Mouse (Mus musculus) CH12.LX (cell line): ENCODE results near the gene Slc5a4b. TPM values are rescaled to one million over a fixed set of nuclear protein-coding genes. Genes with fewer than 3 reads are reported as not detected.

ENCODE experiments used
- DNase-seq: peaks from one replicate; pipeline ENCODE4 v3.0.0-alpha.2; 2013; ENCODE audit errors: extremely low read depth
- H3K27ac ChIP-seq: 2 replicates; pipeline ENCODE4 v1.5.1; 2012; ENCODE audit warnings: low read depth, mild to moderate bottlenecking, control low read depth, moderate library complexity; ENCODE audit not compliant: insufficient read depth
- H3K27me3 ChIP-seq: replicated peaks from 2 replicates; pipeline ENCODE3; 2012; ENCODE audit warnings: inconsistent platforms
- H3K36me3 ChIP-seq, 2 experiments: replicated peaks in 1 of 2; 2 replicates each; pipeline versions ENCODE3 to v1.6.1; 2012; ENCODE audit warnings: inconsistent platforms in 1 of 2, low read length in 1 of 2, mild to moderate bottlenecking in 1 of 2, mixed read lengths in 1 of 2, moderate library complexity in 1 of 2; ENCODE audit not compliant: control insufficient read depth in 1 of 2, insufficient read depth in 1 of 2
- H3K4me1 ChIP-seq, 2 experiments: 2 replicates each; pipeline ENCODE4 v1.6.1; 2012; ENCODE audit warnings: inconsistent platforms in 1 of 2, moderate library complexity in 1 of 2; ENCODE audit not compliant: insufficient read depth in 2 of 2, control insufficient read depth in 1 of 2
- H3K4me2 ChIP-seq: 2 replicates; pipeline ENCODE4 v1.6.1; 2012; ENCODE audit warnings: low read depth, mild to moderate bottlenecking, control low read depth; ENCODE audit not compliant: poor library complexity, insufficient read depth, severe bottlenecking
- H3K4me3 ChIP-seq, 3 experiments: fragments of 150-350 bp in 1 of 3; sonication (generic) in 1 of 3; replicated peaks in 1 of 3; 2 replicates each; pipeline versions ENCODE3 to v1.5.1; 2011 to 2012; ENCODE audit warnings: low read depth in 2 of 3, low read length in 2 of 3, mild to moderate bottlenecking in 2 of 3, moderate library complexity in 2 of 3, control low read depth in 1 of 3, improper control_type of control experiment in 1 of 3, inconsistent platforms in 1 of 3, mixed read lengths in 1 of 3; ENCODE audit not compliant: poor library complexity in 1 of 3
- H3K79me2 ChIP-seq: replicated peaks from 2 replicates; pipeline ENCODE4 v1.6.1; 2012; ENCODE audit warnings: mild to moderate bottlenecking, moderate library complexity; ENCODE audit not compliant: control insufficient read depth, poor library complexity, insufficient read depth, severe bottlenecking; ENCODE audit errors: extremely low read depth
- H3K9ac ChIP-seq: 2 replicates; pipeline ENCODE4 v1.6.1; 2012; ENCODE audit warnings: low read depth, mild to moderate bottlenecking, control low read depth, moderate library complexity; ENCODE audit not compliant: insufficient read depth
- H3K9me3 ChIP-seq: replicated peaks from 2 replicates; pipeline ENCODE3; 2012; ENCODE audit warnings: low read length, inconsistent platforms, mixed read lengths
- CHD1 ChIP-seq: IDR thresholded peaks from 2 replicates; pipeline ENCODE4 v1.6.1; 2012; ENCODE audit warnings: low read depth, low read length, improper control_type of control experiment, inconsistent platforms
- CTCF ChIP-seq, 2 experiments: IDR thresholded peaks in 1 of 2; conservative IDR thresholded peaks in 1 of 2; 2 replicates each; pipeline ENCODE4 v1.5.1; 2011 to 2012; ENCODE audit warnings: low read depth in 2 of 2, low read length in 2 of 2, improper control_type of control experiment in 1 of 2, inconsistent platforms in 1 of 2, mild to moderate bottlenecking in 1 of 2, moderate library complexity in 1 of 2
- E2F4 ChIP-seq: IDR thresholded peaks from 2 replicates; pipeline ENCODE4 v1.6.1; 2011; ENCODE audit warnings: low read depth, low read length, improper control_type of control experiment; ENCODE audit not compliant: insufficient replicate concordance
- ETS1 ChIP-seq: conservative IDR thresholded peaks from 2 replicates; pipeline ENCODE4 v1.6.1; 2012; ENCODE audit warnings: low read depth, mild to moderate bottlenecking, inconsistent platforms, low read length, improper control_type of control experiment, moderate library complexity
- GABPA ChIP-seq: IDR thresholded peaks from 2 replicates; pipeline ENCODE4 v1.6.1; 2012; ENCODE audit warnings: low read depth, low read length, improper control_type of control experiment, inconsistent platforms; ENCODE audit not compliant: insufficient replicate concordance
- HCFC1 ChIP-seq: IDR thresholded peaks from 2 replicates; pipeline ENCODE4 v1.6.1; 2012; ENCODE audit warnings: low read depth, mild to moderate bottlenecking, inconsistent platforms, low read length, improper control_type of control experiment
- JUN ChIP-seq: IDR thresholded peaks from 2 replicates; pipeline ENCODE4 v1.6.1; 2011; ENCODE audit warnings: low read depth, mild to moderate bottlenecking, low read length, improper control_type of control experiment, moderate library complexity; ENCODE audit not compliant: insufficient read depth
- JUND ChIP-seq: conservative IDR thresholded peaks from 2 replicates; pipeline ENCODE4 v1.6.1; 2011; ENCODE audit warnings: low read depth, low read length, improper control_type of control experiment
- KAT2A ChIP-seq: IDR thresholded peaks from 2 replicates; pipeline ENCODE4 v1.6.1; 2012; ENCODE audit warnings: low read length, improper control_type of control experiment, inconsistent platforms; ENCODE audit not compliant: insufficient replicate concordance
- MAFK ChIP-seq: IDR thresholded peaks from 2 replicates; pipeline ENCODE4 v1.6.1; 2011; ENCODE audit warnings: low read length, improper control_type of control experiment; ENCODE audit not compliant: insufficient replicate concordance
- MAZ ChIP-seq: IDR thresholded peaks from 2 replicates; pipeline ENCODE4 v1.6.1; 2012; ENCODE audit warnings: low read depth, mild to moderate bottlenecking, inconsistent platforms, low read length, improper control_type of control experiment, moderate library complexity
- MEF2A ChIP-seq: IDR thresholded peaks from 2 replicates; pipeline ENCODE4 v1.6.1; 2014; ENCODE audit warnings: low read depth, mild to moderate bottlenecking, inconsistent platforms, low read length, improper control_type of control experiment, borderline replicate concordance
- MXI1 ChIP-seq: IDR thresholded peaks from 2 replicates; pipeline ENCODE4 v1.6.1; 2011; ENCODE audit warnings: mild to moderate bottlenecking, low read depth, low read length, improper control_type of control experiment
- MYC ChIP-seq: IDR thresholded peaks from 2 replicates; pipeline ENCODE4 v1.6.1; 2011; ENCODE audit warnings: low read depth, mild to moderate bottlenecking, improper control_type of control experiment, low read length
- NELFE ChIP-seq: IDR thresholded peaks from 2 replicates; pipeline ENCODE4 v1.6.1; 2011; ENCODE audit warnings: low read depth, low read length, improper control_type of control experiment
- PAX5 ChIP-seq: IDR thresholded peaks from 2 replicates; pipeline ENCODE4 v1.6.1; 2012; ENCODE audit warnings: low read length, inconsistent platforms, mixed read lengths
- POLR2AphosphoS2 ChIP-seq: IDR thresholded peaks from 2 replicates; pipeline ENCODE4 v1.6.1; 2011; ENCODE audit warnings: low read depth, low read length, improper control_type of control experiment
- RAD21 ChIP-seq: IDR thresholded peaks from 2 replicates; pipeline ENCODE4 v1.6.1; 2011; ENCODE audit warnings: low read depth, mild to moderate bottlenecking, low read length, improper control_type of control experiment, moderate library complexity
- RCOR1 ChIP-seq: conservative IDR thresholded peaks from 2 replicates; pipeline ENCODE4 v1.6.1; 2012; ENCODE audit warnings: low read depth, mild to moderate bottlenecking, inconsistent platforms, low read length, improper control_type of control experiment
- SIN3A ChIP-seq: IDR thresholded peaks from 2 replicates; pipeline ENCODE4 v1.6.1; 2012; ENCODE audit warnings: low read length, improper control_type of control experiment, inconsistent platforms
- SMC3 ChIP-seq: IDR thresholded peaks from 2 replicates; pipeline ENCODE4 v1.6.1; 2011; ENCODE audit warnings: low read depth, low read length, improper control_type of control experiment
- TCF12 ChIP-seq: IDR thresholded peaks from 2 replicates; pipeline ENCODE4 v1.6.1; 2014; ENCODE audit warnings: low read depth, mild to moderate bottlenecking, inconsistent platforms, low read length, improper control_type of control experiment
- UBTF ChIP-seq: IDR thresholded peaks from 2 replicates; pipeline ENCODE4 v1.6.1; 2012; ENCODE audit warnings: low read depth, mild to moderate bottlenecking, inconsistent platforms, low read length, improper control_type of control experiment, moderate library complexity
- USF1 ChIP-seq: IDR thresholded peaks from 2 replicates; pipeline ENCODE4 v1.6.1; 2014; ENCODE audit warnings: low read depth, mild to moderate bottlenecking, inconsistent platforms, low read length, improper control_type of control experiment
- USF2 ChIP-seq: conservative IDR thresholded peaks from 2 replicates; pipeline ENCODE4 v1.6.1; 2011; ENCODE audit warnings: low read depth, low read length, improper control_type of control experiment
- ZKSCAN1 ChIP-seq: IDR thresholded peaks from 2 replicates; pipeline ENCODE4 v1.6.1; 2012; ENCODE audit warnings: low read depth, inconsistent platforms, low read length, improper control_type of control experiment, borderline replicate concordance
- ZMIZ1 ChIP-seq: IDR thresholded peaks from 2 replicates; pipeline ENCODE4 v1.6.1; 2012; ENCODE audit warnings: low read depth, mild to moderate bottlenecking, inconsistent platforms, low read length, improper control_type of control experiment
- ZNF384 ChIP-seq: IDR thresholded peaks from 2 replicates; pipeline ENCODE4 v1.6.1; 2012; ENCODE audit warnings: low read depth, low read length, improper control_type of control experiment, inconsistent platforms
- dilution Hi-C: fragments of 300-500 bp; cut with MboI; formaldehyde crosslinking; loops from 2 replicates; pipeline ENCODE4 v1.14.3; 2020; ENCODE audit warnings: low sequenced_read_pairs; ENCODE audit not compliant: extremely low pct_unique_long_range_greater_than_20kb, extremely low pct_ligation_motif_present
- in situ Hi-C: fragments of 300-500 bp; cut with MboI; formaldehyde crosslinking; loops from 3 replicates; pipeline ENCODE4 v1.14.3; 2019; ENCODE audit warnings: low sequenced_read_pairs, low pct_ligation_motif_present, low pct_unique_long_range_greater_than_20kb, mixed read lengths
- polyA plus RNA-seq: library from polyadenylated mRNA; unstranded; fragments of >175 nt; gene quantifications from 2 replicates; pipeline ENCODE4 v1.2.1, GENCODE M21; 2012; ENCODE audit warnings: low read depth; ENCODE audit not compliant: insufficient read length
- total RNA-seq, 2 experiments: library from RNA; depleted of rRNA; stranded (reverse); fragments of 300-350 nt in 1 of 2; fragments of >200 nt in 1 of 2; gene quantifications; 2 replicates each; pipeline ENCODE4 v1.2.3; 2012 to 2014

The Slc5a4b gene
- total and polyA plus RNA-seq, 3 experiments: not detected

DNA sequence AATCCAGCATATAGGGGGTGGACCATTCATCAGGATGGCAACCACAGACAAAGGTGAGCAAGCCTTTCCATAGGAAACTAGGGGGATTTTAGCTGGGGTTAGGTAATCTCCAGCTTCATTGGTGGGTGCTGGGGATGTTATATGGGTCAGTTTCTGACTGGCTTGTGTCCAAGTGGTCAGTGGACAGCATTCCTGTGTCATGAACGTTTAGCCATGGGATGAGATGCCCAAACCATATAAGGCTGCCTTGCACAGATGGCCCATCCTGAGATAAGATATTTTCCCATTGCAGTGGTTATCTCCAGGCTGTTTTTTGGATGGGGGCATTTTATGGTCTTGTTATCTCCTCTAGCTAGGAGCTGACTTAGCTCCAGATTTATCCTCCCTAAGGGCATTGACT lies 64.0 kb downstream of the Slc5a4b start:
- Histone ChIP-seq H3K27ac (no peak overlapping the region), H3K79me2 (no peaks in the 10 kb centered on the region), H3K27me3 (no peaks in the 10 kb centered on the region)
- TF ChIP-seq ZMIZ1: no peak
- TF ChIP-seq CHD1: no peak
- no peak for TF ChIP-seq USF2
- TF ChIP-seq E2F4: no peak
- TF ChIP-seq ETS1: no peak
- no peak for TF ChIP-seq SIN3A
- no peak for TF ChIP-seq MAFK
- TF ChIP-seq ZNF384: no peak
- TF ChIP-seq NELFE: no peak
- no peak for TF ChIP-seq MEF2A
- no peak for TF ChIP-seq TCF12
- TF ChIP-seq SMC3: no peak
- TF ChIP-seq HCFC1: no peak
- no peak for TF ChIP-seq MXI1
- TF ChIP-seq USF1: no peak
- TF ChIP-seq JUN: no peak
- TF ChIP-seq, all 38 proteins: peak for 0
- H3K4me2 ChIP-seq: no peak overlapping the region
- H3K36me3 ChIP-seq: peaks cover 14 to 16% of the 10 kb centered on the region in 2 experiments
- no peak for DNase-seq
- H3K4me1 ChIP-seq: no peaks in the 10 kb centered on the region
- in situ Hi-C loops: no loop called here
- no peak overlapping the region for H3K4me3 ChIP-seq
- H3K9ac ChIP-seq: no peak overlapping the region
- dilution Hi-C loops: no loop called here
- H3K9me3 ChIP-seq: no peaks in the 10 kb centered on the region

- in situ Hi-C loops: no loop called here
- H3K4me2 ChIP-seq: no peak overlapping the region
- H3K79me2 ChIP-seq: peaks cover 4% of the 10 kb centered on the region
- H3K27me3 ChIP-seq: no peaks in the 10 kb centered on the region
- H3K36me3 ChIP-seq: peaks cover 24 to 27% of the 10 kb centered on the region in 2 experiments
- no peak overlapping the region for H3K27ac ChIP-seq
- dilution Hi-C loops: no loop called here
- TF ChIP-seq ZMIZ1 (no peak), HCFC1 (no peak), ZKSCAN1 (no peak), MYC (no peak), KAT2A (no peak), MEF2A (no peak), ZNF384 (no peak), JUND (no peak), PAX5 (no peak), MXI1 (no peak), MAZ (no peak), RAD21 (no peak), RCOR1 (no peak), GABPA (no peak), UBTF (no peak), CTCF (conservative IDR thresholded peaks at IDR 0.05 in 1 of 2, IDR thresholded peaks at IDR 0.05 in 1 of 2; ENCODE audit: low read depth in 2 of 2, low read length in 2 of 2) (no peak), SIN3A (no peak), JUN (no peak), MAFK (no peak), POLR2AphosphoS2 (no peak)
- no peaks in the 10 kb centered on the region for H3K9me3 ChIP-seq
- DNase-seq: no peak
- H3K4me3 ChIP-seq: no peak overlapping the region
- H3K9ac ChIP-seq: no peak overlapping the region
- H3K4me1 ChIP-seq: no peaks in the 10 kb centered on the region
Observed at GRCm38 (mm10) chr10:76045343-76045742, 65.4 kb downstream of the Slc5a4b start.
